Mouse (Mus musculus): Measurements from ENCODE around the gene Lpp. TPM values are rescaled to one million over a fixed set of nuclear protein-coding genes. Genes with fewer than 3 reads are reported as not detected.

Lpp gene
- polyA plus RNA-seq, 1 experiment from 2014 or later: 25.9 TPM

DNA sequence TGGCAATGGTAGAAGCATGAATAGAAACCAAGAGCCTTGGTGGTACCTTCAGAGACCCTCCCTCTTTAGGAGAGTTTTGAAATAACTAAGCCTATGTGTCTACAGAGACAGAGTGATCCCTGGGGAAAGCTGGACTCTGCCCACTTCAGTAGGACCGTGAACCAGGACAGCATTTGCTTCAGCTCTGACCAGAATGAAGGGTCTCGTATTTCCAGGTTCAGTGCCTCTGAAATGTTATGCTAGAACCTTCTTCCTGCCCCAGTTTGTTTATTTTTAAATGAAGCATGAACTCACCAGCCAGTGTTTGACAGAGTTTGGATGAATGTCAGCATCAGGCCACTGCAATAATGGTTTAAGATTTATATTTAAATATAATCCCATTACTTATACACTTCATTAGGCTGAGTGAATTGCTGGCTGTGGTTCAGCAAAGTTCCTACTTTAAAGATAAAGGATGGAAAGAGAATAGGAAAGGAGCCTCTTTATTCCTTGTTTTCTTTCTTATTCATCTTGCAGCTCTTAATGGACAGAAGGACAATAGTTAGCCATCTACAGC, 507.0 kb downstream of the Lpp start:
- ATAC-seq (ENCODE audit: low FRiP score): no peak
- H3K4me3 ChIP-seq: no peak overlapping the region
- no peaks in the 10 kb centered on the region for H3K27me3 ChIP-seq
- H3K4me1 ChIP-seq: peaks cover 11% of the 10 kb centered on the region
- no peak overlapping the region for H3K27ac ChIP-seq
- no peak overlapping the region for H3K9ac ChIP-seq
- WGBS: 24% methylated on average over 2 of the region's 2 CpGs
- no peak overlapping the region for H3K4me2 ChIP-seq (replicated peaks)
- H3K9me3 ChIP-seq (replicated peaks): no peaks in the 10 kb centered on the region
- H3K36me3 ChIP-seq: no peaks in the 10 kb centered on the region

DNA sequence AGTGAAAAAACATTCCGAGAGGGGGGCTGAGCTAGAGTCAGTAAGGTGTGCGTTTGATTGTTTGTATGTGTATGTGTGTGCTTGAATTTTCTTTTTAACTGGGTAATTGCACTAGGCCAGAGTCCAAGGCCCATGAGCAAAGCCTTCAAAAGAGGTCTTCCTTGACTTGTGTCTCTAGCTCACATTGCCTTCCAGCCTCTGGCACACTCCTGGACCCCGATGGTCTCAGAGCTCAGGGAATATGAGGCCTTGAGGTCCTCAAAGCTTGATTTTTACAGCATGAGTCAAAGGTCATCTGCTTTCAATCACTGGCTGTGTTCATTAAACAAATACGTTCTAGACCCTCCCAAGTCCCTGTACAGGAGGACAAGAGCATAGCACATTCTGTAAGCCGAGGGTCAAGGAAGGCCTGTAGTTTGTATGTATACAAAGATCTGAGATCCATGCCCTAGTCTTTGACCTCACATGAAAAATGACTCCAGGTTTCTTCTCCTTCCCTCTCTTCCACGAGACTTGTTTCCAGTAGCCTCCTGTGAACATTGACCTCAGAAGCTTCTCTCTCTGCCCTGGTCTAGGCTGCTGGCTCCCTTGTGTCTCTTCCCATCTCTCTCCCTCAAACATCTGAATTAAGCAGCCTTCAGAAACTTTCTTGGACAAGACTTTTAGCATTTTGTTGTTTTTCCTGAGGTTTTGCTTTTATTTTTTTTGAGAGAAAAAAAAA, 508.0 kb downstream of the Lpp start:
- H3K36me3 ChIP-seq: no peaks in the 10 kb centered on the region
- no peaks in the 10 kb centered on the region for H3K9me3 ChIP-seq (replicated peaks)
- H3K9ac ChIP-seq: no peak overlapping the region
- WGBS: 50% methylated on average over 6 of the region's 6 CpGs
- ATAC-seq (ENCODE audit: low FRiP score): no peak
- no peak overlapping the region for H3K4me2 ChIP-seq (replicated peaks)
- no peak overlapping the region for H3K27ac ChIP-seq
- H3K4me1 ChIP-seq: peaks cover 11% of the 10 kb centered on the region
- H3K4me3 ChIP-seq: no peak overlapping the region
- H3K27me3 ChIP-seq: no peaks in the 10 kb centered on the region

DNA sequence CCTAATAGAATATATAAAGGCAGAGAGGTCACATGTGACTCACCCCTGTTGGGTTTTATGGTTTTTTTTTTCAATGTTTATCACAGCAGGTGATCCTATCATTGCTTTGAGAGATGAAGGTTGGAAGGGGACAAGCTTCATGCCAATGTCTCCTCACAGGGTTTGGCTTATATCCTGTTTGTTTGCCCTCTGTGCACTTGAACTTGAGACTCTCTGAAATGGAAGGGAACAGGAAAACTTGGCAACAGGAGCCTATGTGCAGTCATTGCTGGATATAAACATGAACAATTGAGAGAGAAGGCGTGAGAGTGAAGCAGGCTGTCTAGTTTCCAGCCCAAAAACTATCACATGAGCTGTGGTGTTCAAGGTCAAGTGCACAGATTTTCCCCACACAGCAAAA, 508.8 kb downstream of the Lpp start:
- H3K27me3 ChIP-seq: no peaks in the 10 kb centered on the region
- H3K27ac ChIP-seq: no peak overlapping the region
- H3K4me1 ChIP-seq: peaks cover 11% of the 10 kb centered on the region
- 91% methylated on average over 1 of the region's 1 CpGs for WGBS
- no peaks in the 10 kb centered on the region for H3K9me3 ChIP-seq (replicated peaks)
- no peak overlapping the region for H3K9ac ChIP-seq
- no peak overlapping the region for H3K4me2 ChIP-seq (replicated peaks)
- no peak overlapping the region for H3K4me3 ChIP-seq
- H3K36me3 ChIP-seq: no peaks in the 10 kb centered on the region
- ATAC-seq (ENCODE audit: low FRiP score): no peak

DNA sequence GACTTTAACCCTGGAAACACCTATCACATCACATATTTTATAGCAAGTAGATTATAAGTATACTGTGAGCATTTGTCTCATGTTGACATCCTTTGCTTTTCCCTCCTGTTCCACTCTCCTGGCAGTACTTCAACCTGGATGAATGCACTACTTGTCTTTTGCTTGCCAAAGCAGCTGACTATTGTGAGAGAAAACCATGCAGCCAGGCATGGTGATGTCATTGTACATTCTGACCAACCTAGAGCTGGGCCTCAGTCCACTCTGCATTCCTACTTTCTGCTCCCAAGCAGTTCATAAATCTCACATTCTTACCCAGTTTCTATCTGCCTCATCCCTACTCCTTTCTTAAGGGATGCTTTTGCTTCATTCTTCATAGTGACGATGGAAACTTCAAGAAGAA, 515.6 kb downstream of the Lpp start:
- Histone ChIP-seq H3K4me2 (replicated peaks) (no peak overlapping the region), H3K36me3 (no peaks in the 10 kb centered on the region), H3K4me1 (0 out of 2 replicates have a peak, but pooled peaks cover 2% of the 10 kb centered on the region), H3K9me3 (replicated peaks) (no peaks in the 10 kb centered on the region), H3K9ac (no peak overlapping the region), H3K27ac (no peak overlapping the region), H3K4me3 (no peak overlapping the region), H3K27me3 (no peaks in the 10 kb centered on the region)
- 94% methylated on average over 1 of the region's 1 CpGs for WGBS
- ATAC-seq (ENCODE audit: low FRiP score): no peak

DNA sequence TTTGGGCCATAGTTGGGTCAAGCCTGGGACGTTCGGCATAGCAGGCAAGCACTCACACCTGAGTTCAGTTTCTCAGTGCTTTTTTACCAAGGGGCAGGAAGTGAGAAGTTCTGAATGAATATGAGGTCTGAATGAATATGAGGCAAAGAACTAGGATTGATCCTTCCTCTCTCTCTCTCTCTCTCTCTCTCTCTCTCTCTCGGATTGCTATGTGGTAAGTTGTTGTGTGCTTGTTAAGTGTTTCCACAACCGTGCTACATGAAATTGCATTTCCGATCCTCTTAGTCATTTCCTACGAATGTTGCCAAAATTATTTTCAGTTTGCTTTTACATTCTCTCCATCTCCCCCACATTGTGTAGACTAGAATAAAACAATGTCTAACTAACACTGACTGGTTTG, 517.0 kb downstream of the Lpp start:
- Histone ChIP-seq H3K27me3 (no peaks in the 10 kb centered on the region), H3K4me1 (0 out of 2 replicates have a peak, but pooled peaks cover 2% of the 10 kb centered on the region), H3K27ac (no peak overlapping the region), H3K4me2 (replicated peaks) (no peak overlapping the region), H3K4me3 (no peak overlapping the region), H3K9me3 (replicated peaks) (no peaks in the 10 kb centered on the region), H3K36me3 (no peaks in the 10 kb centered on the region), H3K9ac (no peak overlapping the region)
- no peak for ATAC-seq (ENCODE audit: low FRiP score)
- 88% methylated on average over 6 of the region's 6 CpGs for WGBS

DNA sequence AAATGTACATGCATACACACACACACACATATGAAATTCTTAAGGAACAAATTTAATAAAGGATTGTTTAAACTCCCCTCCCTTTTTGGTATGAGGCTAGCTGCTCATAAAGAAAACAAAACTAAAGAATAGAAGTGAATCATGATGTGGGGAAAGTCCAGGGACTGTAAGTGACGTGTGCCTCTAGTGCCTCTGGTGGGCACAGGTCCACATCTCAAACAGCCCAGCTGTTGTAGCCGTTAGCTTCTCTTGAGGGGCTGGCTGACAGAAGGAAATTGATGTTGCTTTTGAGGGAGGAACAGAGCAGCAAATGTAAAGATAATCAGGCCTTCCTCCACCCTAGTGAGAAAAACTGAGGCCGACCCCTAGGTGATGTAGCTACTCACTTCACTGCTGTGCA, 517.5 kb downstream of the Lpp start:
- H3K4me3 ChIP-seq: no peak overlapping the region
- H3K27me3 ChIP-seq: no peaks in the 10 kb centered on the region
- no peaks in the 10 kb centered on the region for H3K36me3 ChIP-seq
- no peak overlapping the region for H3K4me2 ChIP-seq (replicated peaks)
- WGBS: 55% methylated on average over 3 of the region's 3 CpGs
- no peak overlapping the region for H3K9ac ChIP-seq
- no peaks in the 10 kb centered on the region for H3K9me3 ChIP-seq (replicated peaks)
- 0 out of 2 replicates have a peak, but pooled peaks cover 2% of the 10 kb centered on the region for H3K4me1 ChIP-seq
- no peak for ATAC-seq (ENCODE audit: low FRiP score)
- H3K27ac ChIP-seq: no peak overlapping the region

DNA sequence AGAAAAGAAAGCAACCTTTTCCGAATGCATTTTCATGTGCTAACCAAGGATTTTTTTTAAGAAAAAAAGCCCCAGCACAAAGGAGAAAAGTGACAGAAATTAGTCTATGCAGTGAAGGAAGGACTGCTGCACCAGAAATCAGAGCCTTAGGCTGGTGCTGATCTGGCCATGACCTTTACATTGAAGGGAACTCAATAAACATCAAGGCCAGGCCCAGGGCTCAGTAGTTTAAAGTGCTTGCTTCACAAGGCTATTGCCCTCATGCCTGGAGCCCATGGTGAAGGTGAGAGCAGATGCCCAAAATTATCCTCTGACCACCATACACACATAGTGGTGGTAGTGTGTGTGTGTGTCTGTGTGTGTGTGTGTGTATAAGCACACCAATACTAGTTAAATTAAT, 519.1 kb downstream of the Lpp start:
- Histone ChIP-seq H3K4me1 (0 out of 2 replicates have a peak, but pooled peaks cover 2% of the 10 kb centered on the region), H3K4me3 (no peak overlapping the region), H3K4me2 (replicated peaks) (no peak overlapping the region), H3K27me3 (no peaks in the 10 kb centered on the region), H3K36me3 (no peaks in the 10 kb centered on the region), H3K9ac (no peak overlapping the region), H3K27ac (no peak overlapping the region), H3K9me3 (replicated peaks) (no peaks in the 10 kb centered on the region)
- ATAC-seq (ENCODE audit: low FRiP score): no peak
- WGBS: 74% methylated on average over 1 of the region's 1 CpGs

DNA sequence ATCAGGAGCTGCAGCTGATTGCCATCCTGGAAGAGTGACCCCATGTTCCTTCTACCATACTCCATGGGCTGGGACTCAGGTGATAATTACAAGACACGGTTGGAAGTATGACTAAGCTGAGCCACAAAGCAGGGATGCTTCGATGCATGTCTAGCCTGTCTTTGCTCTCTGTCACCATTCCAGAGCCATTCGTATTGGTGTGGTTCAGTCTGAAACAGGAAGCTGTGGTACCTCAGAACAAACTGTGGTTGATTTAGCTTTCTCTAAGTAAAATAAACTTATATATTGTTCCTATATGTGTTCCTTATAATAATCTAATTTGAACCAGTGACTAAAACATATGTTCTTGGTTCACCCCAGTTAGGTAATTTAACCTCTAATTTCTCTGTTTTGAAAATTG, 519.7 kb downstream of the Lpp start:
- Histone ChIP-seq H3K27me3 (no peaks in the 10 kb centered on the region), H3K4me3 (no peak overlapping the region), H3K4me1 (0 out of 2 replicates have a peak, but pooled peaks cover 2% of the 10 kb centered on the region), H3K27ac (no peak overlapping the region), H3K9ac (no peak overlapping the region), H3K4me2 (replicated peaks) (no peak overlapping the region), H3K36me3 (no peaks in the 10 kb centered on the region), H3K9me3 (replicated peaks) (no peaks in the 10 kb centered on the region)
- 89% methylated on average over 3 of the region's 3 CpGs for WGBS
- ATAC-seq (ENCODE audit: low FRiP score): no peak

DNA sequence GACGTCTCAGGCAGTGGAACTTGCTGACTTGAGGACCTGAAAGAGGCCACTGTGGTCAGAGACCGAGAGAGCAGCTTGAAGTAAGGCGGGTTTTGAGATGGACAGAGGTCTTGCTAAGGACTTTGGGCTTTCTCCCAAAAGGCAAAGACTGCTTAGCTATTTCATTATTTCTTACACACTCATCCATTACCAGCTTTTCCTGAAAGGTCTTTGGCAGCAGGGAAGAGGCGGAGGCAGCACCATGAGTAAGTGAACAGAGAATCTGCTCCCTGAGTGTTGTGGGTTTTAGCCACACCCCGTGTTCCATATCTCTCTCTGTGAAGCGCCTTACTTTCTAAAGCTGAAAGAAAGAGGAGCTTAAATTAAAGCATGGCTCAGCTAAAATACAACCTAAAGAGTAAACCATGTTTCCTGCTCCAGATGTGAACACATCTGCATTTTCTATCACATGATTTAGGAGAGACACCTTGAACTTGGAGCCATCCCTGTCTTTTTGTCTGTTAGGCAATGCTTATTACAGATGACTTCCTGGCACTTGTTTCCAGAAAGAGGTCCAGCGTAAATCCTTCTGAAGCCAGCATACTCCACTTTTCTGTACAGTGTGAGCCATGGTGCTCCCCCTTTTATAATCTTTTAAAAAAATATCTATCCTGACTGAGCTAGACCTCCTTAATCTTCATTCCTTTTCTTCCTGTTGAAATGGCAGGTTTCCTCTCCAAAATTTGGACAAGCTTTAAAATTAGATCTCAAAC, 520.5 kb downstream of the Lpp start:
- no peaks in the 10 kb centered on the region for H3K27me3 ChIP-seq
- H3K36me3 ChIP-seq: no peaks in the 10 kb centered on the region
- H3K4me1 ChIP-seq: 0 out of 2 replicates have a peak, but pooled peaks cover 2% of the 10 kb centered on the region
- WGBS: 86% methylated on average over 7 of the region's 7 CpGs
- no peak overlapping the region for H3K4me3 ChIP-seq
- no peaks in the 10 kb centered on the region for H3K9me3 ChIP-seq (replicated peaks)
- ATAC-seq (ENCODE audit: low FRiP score): no peak
- H3K9ac ChIP-seq: no peak overlapping the region
- no peak overlapping the region for H3K4me2 ChIP-seq (replicated peaks)
- H3K27ac ChIP-seq: no peak overlapping the region

DNA sequence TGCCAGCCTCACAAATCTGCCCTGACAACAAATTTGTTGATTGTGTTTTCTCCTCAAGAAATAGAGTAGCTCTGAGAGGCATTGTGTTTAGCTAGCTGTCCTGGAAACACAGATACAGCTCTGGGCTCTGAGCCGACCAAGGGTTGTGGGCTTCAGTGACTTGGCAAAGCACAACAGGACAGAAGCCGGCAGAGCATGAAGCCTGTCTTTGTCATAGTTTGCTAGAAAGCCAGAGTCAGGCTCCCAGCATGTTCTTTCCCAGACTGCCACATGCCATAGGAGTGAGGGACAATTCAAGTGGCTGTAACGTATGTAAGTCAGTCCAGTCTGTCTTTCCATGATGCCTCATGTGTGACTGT, 521.1 kb downstream of the Lpp start:
- Histone ChIP-seq H3K4me1 (0 out of 2 replicates have a peak, but pooled peaks cover 2% of the 10 kb centered on the region), H3K4me2 (replicated peaks) (no peak overlapping the region), H3K9me3 (replicated peaks) (no peaks in the 10 kb centered on the region), H3K9ac (no peak overlapping the region), H3K36me3 (no peaks in the 10 kb centered on the region), H3K27ac (no peak overlapping the region), H3K27me3 (no peaks in the 10 kb centered on the region), H3K4me3 (no peak overlapping the region)
- 0 out of 2 replicates have a peak, but pooled peaks have one; percentile 16 for ATAC-seq (ENCODE audit: low FRiP score)
- 50% methylated on average over 3 of the region's 3 CpGs for WGBS

DNA sequence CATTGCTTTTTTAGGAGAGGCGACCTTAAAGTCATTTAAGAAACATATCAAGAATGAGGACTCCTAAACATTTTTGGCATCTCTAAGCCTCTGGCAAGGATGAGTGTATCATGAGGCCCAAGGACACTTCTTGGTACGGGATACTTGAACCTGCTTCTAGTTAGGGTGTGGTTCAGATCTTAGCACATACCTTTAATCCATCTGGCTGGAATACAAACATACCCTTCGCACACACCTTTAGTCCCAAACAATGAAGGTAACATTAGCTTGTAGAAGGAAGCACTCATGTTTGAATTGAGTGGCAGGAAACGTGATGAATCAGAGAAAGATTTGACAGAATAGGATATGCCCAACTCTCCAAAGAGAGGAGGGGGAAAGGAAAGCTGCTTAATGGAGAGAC, 522.2 kb downstream of the Lpp start:
- Histone ChIP-seq H3K27ac (no peak overlapping the region), H3K4me1 (0 out of 2 replicates have a peak, but pooled peaks cover 2% of the 10 kb centered on the region), H3K9me3 (replicated peaks) (no peaks in the 10 kb centered on the region), H3K4me3 (no peak overlapping the region), H3K36me3 (no peaks in the 10 kb centered on the region), H3K9ac (no peak overlapping the region), H3K27me3 (no peaks in the 10 kb centered on the region), H3K4me2 (replicated peaks) (no peak overlapping the region)
- WGBS: 89% methylated on average over 4 of the region's 4 CpGs
- no peak for ATAC-seq (ENCODE audit: low FRiP score)

DNA sequence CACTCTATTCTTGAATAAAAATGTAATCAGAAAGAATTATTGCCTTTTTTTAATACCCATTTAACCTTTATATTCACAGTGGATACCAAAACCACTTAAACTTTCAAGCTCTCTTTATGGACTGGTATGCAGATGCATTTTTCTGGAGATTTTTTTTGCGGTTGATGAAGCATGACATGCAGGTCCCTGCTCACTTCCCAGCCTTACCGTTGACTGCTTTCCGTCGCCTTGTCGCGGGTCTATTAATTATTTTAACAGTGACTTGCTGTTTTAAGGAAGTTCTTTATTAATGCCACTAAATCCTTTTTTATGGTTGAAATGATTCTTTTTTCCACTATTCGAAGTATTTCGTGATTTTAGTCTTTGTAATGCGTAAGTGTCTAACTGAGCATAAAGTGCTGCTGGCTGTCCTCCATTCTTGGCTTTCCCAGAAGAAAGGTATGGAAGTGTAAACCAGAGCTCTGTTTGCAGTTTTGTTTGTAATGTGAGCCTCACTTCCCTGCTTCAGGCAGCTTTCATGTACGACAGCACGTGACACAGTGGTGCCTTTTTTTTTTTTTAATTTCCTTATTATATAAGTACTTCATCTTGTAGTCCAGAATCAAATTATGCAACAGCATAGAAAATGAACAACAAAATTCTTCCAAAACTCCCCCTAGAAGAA, 526.2 kb downstream of the Lpp start:
- Histone ChIP-seq H3K4me1 (no peaks in the 10 kb centered on the region), H3K9me3 (replicated peaks) (no peaks in the 10 kb centered on the region), H3K9ac (no peak overlapping the region), H3K27ac (no peak overlapping the region), H3K4me3 (no peak overlapping the region), H3K27me3 (no peaks in the 10 kb centered on the region), H3K4me2 (replicated peaks) (no peak overlapping the region), H3K36me3 (no peaks in the 10 kb centered on the region)
- 45% methylated on average over 11 of the region's 11 CpGs for WGBS
- no peak for ATAC-seq (ENCODE audit: low FRiP score)
